Mouse (Mus musculus) urinary bladder, adult 2 months (tissue): ENCODE measurements around the gene Crx. TPM values are rescaled to one million over a fixed set of nuclear protein-coding genes. Genes with fewer than 3 reads are reported as not detected.

Experiments
- DNase-seq: peaks from one replicate; pipeline ENCODE4 v3.0.0; 2022; ENCODE audit warnings: low spot score
- polyA plus RNA-seq: library from polyadenylated mRNA; depleted of rRNA; stranded (reverse); fragments of >200 nt; gene quantifications from 2 replicates; pipeline ENCODE4 v1.2.3, GENCODE M21; 2012; rRNA removed

Gene Crx
- polyA plus RNA-seq, 1 experiment, result not detected

GRCm38 (mm10) chr7:15859657-15860056 is 20.1 kb downstream of the Crx start:
- no peak for DNase-seq

GRCm38 (mm10) chr7:15839578-15839977 is 40.2 kb downstream of the Crx start, which contains the start of gene Obox6:
Gene Obox6 (minus strand): TSS chr7:15839678.
- no peak for DNase-seq

Other genes starting within 250 kb of the Crx start
- not detected in 2 replicates for gene Obox3, start 240.1 kb downstream of the Crx start, polyA plus RNA-seq
- not detected in 2 replicates for gene Obox5, start 129.8 kb downstream of the Crx start, polyA plus RNA-seq
- not detected in 2 replicates for gene Obox6, start 40.3 kb downstream of the Crx start, polyA plus RNA-seq
- not detected in 2 replicates for gene Crxos, start 2.6 kb upstream of the Crx start, polyA plus RNA-seq
- gene Selenow, start 42.4 kb upstream of the Crx start, polyA plus RNA-seq, result 482 and 493 TPM in 2 replicates
- gene Nop53, start 66.1 kb upstream of the Crx start, polyA plus RNA-seq, result 161 and 200 TPM in 2 replicates
- gene Ehd2, start 87.6 kb upstream of the Crx start, polyA plus RNA-seq, result 75.8 and 96.6 TPM in 2 replicates
- gene Bicra, start 168.0 kb upstream of the Crx start, polyA plus RNA-seq, result 3.3 and 7.9 TPM in 2 replicates
- gene Zfp541, start 181.8 kb upstream of the Crx start, polyA plus RNA-seq, result 0.06 and 0.07 TPM in 2 replicates
- gene Napa, start 218.5 kb upstream of the Crx start, polyA plus RNA-seq, result 172 and 208 TPM in 2 replicates
- 27.2 and 28.0 TPM in 2 replicates for gene Kptn, start 239.9 kb upstream of the Crx start, polyA plus RNA-seq
- gene Slc8a2, start 249.9 kb upstream of the Crx start, polyA plus RNA-seq, result 3.8 and 6.6 TPM in 2 replicates